Mouse (Mus musculus) liver, postnatal 0 days (tissue): ENCODE measurements around the gene A630023A22Rik.

Experiments used
- CTCF ChIP-seq: sonication (generic); IDR thresholded peaks from 2 replicates; pipeline ENCODE4 v1.5.1; 2016; ENCODE audit warnings: antibody characterized with exemption, low read depth
- EP300 ChIP-seq: IDR thresholded peaks from 2 replicates; pipeline ENCODE4 v1.6.1; 2016; ENCODE audit warnings: antibody characterized with exemption, low read depth, mild to moderate bottlenecking

DNA sequence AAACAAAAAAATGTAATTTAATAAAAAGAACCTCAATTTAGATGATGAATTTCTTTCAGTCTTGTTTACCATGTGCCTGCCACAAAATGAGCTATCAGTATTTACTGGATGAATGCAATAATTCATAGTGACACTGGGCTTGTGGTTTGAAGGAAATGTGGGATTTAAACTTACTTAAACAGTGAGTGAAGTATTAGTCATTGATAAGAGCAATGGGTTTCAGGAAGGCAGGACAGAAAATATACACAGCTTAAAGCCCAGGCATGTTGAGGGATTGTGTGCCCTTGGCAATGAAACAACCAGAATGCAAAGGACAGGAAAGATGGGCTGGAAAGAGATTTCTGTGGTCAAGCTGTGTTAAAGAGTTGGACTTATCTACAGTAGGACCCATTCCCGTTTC lies 39.8 kb upstream of the A630023A22Rik start:
- TF ChIP-seq CTCF = no peak
- no peak for TF ChIP-seq EP300
